Mouse (Mus musculus): ENCODE data around the gene Cdkl1.

Gene Cdkl1

DNA sequence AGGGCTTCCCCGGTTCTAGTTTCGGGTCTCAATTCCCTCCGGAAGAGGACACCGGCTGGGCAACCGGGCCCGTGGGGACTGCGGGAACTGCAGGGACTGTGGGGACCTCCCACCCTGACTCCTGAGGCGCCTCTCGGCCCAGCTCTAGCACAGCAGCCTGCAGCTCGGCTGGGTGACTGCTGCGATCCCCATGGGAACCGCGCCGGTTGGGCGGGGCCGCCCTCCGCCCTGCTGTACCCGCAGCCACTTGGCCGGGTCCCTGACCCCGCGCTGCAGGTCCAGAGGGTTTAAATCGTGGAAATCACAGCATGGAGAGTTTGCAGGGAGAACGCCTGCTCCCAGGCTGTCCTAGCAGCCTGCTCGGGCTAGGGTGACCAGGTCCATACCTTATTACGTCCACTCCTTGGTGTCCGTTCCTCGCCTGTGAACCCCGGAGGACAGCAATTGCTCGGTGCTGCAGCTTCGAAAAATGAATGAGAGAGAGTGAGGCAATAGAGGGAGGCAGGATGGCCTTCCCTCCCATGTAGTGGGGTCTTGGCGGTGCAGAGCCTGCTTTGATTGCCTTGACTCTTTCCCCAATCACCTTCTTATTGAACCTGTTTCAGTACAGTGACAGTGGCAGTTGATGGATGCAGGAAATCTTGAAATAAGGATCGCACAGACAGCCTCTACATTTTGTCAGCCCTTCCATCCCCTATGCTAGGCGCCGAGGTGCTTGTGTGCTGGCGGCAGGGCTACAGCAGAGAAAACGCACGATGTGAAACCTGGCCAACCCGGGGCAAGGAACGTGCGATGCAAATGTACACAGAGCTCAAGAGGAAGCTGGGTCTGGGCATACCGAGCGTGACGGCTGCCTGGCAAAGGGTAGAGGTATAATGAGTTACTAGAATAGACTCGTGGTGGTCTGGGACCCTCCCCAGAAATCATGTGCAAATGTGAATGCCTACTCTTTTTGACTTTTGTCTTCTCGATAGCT, at the start of gene Cdkl1:
TSS of gene Cdkl1 (minus strand) at position 738 of the 976 bp plus-strand sequence.
- peak; percentile 61 to 76 for DNase-seq (ENCODE audit: low spot score in 2 of 2)

DNA sequence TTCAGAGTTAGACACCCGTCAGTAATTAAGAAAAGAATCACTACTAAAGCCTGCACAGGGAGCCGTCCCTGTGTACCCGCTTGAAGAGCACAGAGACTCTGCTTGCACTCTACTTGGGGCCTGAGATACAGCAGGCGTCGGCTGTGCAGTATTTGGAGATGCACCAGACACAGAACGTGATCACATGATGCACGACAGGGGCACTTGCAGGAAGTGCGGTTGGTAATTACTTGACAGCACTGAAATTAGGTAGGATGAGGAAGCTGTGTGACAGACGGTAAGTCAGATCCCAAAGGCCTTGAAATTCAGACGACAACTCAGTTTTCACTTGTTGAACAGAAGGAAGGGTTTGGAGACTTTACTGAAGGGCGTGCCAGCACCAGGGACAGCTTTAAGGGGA, 47.3 kb upstream of the Cdkl1 start:
- no peak for DNase-seq (ENCODE audit: low spot score in 2 of 2)

DNA sequence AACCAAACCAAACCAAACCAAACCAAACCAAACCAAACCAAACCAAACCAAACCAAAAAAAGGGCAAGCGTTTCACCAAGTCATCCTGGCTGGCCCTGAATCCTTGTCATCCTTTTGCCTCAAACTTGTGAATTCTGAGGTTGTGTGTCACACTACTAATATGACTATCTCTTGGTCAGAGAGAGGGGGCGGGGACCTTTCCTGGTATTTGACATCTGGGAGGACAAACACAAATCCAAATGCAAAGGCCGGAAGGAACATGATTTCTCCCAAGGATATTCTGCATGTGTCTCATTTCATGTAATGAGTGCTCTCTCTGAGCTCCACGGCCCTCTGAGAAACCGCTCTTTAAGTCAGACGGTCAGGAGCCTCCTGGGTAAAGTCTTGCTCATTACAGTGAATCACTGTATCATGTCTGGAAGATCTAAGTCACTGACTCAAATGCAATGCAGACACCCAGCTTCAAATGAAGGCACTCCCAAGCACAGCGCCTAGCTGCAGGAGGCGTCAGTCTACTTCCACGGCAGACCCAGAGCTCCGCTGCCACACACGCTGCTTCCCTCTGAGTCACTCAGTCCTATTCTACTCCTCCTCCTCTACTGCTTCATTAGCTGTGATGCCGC, 43.0 kb upstream of the Cdkl1 start:
- DNase-seq (ENCODE audit: low spot score in 2 of 2): peak; percentile 49 to 62

DNA sequence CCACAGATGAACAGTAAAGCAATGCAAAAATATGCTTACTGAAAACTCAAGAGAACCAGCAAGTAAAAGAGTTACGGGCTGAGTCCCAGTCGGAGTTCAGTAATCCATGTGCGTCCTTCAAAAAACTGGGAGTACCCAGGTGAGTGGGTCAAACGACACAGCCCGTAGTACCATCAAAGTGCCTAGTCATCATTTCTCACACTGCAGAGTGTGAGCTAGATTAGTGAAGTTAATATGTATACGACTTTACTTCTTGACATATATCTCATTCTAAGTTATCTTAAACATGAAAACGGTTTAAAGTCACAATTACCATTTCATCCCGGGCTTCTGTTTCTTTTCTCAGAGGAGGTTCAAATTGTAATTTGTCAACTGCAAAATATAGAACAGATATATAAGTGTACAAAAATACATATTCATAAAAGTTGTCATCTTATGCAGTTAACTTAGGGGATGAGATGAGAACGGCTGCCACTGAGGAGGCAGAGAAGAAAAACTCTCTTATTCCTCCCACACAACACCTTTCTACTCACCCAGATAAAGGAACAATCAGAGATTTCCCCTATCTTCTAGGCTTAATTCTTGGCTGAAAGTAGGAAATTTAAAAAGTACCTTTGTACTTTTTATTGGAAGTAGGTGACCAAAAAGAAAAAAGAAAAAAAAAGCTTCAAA, 40.3 kb upstream of the Cdkl1 start:
- no peak for DNase-seq (ENCODE audit: low spot score in 2 of 2)

DNA sequence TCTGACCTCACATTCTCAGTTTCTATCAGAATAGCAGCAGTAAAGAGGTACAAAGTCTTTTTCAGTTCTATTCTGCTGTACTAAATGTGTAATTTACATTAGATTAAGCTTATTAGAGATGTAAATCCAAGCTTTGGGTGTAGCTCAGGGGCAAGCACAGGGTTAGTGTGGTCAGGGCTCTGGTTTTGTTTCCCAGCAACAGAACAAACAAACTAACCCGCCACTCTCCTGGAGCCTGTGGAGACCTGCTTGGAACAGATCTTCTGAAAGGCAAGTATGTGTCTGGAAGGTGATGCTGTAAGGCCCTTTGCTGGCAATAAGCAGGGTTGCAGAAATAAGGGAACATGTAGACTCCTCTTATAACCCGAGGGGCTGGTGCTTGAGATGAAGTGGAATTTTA, 37.1 kb upstream of the Cdkl1 start:
- no peak for DNase-seq (ENCODE audit: low spot score in 2 of 2)

DNA sequence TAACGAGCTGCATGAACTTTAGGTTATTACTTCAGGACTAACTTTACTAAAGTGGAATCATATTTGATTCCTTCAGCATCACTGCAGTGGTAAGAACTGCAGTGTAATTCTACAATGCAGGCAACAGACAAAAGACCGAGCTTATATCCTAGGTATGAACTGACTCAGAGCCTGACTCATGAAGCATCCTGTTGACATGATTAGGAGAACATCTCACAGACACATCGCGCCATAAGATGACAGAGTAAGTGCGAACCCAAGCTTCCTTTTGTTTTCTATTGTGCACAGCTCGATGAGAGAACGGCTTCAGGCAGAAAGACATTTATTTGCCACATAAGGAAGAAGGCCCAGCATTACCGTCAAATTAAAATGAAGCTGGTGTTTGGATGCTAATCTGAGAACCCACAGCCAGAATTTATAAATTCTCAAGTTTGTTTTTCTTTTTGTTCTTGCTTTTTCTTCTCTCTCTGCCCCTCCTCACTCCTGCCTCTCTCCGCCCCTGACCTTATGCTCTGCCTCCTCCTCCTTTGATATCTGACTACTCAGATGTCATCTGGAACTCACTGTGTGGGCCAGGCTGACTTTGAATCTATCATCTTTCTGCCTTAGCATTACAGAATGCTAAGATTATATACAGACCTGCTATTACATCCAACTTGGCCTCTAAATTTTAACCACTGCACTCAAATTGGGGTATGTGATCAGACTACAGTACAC, 34.0 kb upstream of the Cdkl1 start:
- no peak for DNase-seq (ENCODE audit: low spot score in 2 of 2)

DNA sequence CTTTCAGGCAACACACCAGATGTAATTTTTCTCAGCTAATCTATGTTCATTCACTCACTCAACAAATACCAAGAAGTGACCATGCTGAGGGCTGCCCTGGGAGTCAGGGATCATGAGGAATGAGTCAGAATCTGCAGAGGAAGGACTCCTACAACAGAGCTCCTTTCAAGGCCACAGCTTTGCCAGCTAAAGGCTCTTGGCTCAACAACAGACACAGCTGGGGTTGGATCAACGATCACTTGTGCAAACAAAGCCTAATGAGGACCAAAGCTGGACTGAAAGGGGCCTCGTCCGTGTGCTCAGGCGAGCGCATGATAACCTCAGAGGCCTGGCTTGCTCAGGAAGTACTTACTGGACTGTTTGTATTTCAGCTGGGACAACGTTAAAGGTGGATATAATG, 23.2 kb upstream of the Cdkl1 start:
- no peak for DNase-seq (ENCODE audit: low spot score in 2 of 2)

DNA sequence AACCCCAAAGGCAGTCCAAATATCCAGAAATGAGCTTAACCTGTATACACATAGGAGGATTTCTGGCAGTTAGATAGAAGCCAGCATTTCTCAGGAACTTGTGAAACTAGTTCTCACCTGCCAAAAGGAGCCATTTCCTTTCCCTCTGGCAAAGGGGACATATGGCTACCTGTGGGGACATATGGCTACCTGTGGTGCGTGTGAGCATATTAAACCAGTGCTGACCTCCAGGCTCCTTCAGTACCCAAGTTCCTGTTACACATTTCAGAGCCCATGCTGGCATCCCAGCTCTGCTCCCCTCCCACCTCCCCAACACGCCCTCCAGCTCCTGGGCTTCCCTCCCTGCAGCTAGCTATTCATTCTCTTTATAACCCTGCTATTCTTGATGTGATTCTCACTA, 22.5 kb upstream of the Cdkl1 start:
- DNase-seq (ENCODE audit: low spot score in 2 of 2): no peak

DNA sequence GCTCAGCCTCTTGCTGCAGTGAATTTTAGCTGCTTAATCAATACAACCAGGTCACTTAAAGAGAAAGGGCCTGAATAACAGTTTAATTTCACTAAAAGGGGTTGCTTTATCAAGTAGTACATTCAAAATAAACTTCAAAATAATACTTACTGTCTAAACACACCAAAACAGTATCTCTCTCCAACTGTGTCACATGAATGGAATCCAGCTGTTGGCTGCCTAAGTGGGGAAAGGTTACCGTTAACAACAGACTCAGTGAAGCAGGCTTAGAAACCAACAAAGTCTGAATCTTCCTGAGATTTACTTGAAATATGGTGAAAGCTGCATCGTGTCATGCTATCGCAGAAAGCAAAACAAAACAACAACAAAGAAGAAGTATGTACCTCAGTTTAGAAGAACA, 21.9 kb upstream of the Cdkl1 start:
- DNase-seq (ENCODE audit: low spot score in 2 of 2): no peak

DNA sequence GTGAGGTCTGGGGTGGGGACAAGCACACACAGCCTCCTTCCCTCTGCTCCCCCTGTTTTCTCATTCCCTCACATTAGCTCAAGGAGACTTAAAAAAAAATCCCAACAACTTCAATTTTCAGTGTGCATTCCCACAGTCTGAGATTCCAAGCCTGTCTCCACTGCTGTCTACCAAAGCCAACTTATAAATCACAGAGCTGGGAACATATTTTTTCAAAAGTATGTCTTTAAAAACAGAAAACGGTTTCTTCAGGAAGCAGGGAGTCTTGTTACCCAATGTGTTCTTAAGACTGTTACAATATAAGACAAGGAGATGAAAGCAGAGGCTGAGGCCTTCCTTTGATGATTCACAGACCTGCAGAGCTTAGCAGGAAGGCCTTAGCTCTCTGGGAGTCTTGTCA, 20.9 kb upstream of the Cdkl1 start:
- no peak for DNase-seq (ENCODE audit: low spot score in 2 of 2)

DNA sequence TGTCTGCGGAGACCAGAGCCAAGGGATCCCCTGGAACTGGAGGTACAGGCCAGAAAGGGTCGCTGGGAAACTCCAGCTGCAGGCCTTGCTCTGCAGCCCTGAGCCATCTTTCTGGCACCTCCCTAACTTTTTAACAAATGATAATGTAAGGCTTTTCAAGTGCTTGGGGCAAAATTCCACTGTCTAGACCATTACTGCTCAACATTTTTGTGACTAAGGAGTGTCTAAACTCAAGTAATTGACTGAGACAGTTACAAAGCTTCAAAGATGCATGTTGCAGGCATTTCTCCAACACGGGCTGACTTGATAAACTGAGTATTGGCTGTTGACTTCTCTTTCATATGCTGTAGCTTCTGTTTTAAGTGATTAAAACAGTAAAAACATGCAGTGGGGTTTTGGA, 18.4 kb upstream of the Cdkl1 start:
- no peak for DNase-seq (ENCODE audit: low spot score in 2 of 2)

DNA sequence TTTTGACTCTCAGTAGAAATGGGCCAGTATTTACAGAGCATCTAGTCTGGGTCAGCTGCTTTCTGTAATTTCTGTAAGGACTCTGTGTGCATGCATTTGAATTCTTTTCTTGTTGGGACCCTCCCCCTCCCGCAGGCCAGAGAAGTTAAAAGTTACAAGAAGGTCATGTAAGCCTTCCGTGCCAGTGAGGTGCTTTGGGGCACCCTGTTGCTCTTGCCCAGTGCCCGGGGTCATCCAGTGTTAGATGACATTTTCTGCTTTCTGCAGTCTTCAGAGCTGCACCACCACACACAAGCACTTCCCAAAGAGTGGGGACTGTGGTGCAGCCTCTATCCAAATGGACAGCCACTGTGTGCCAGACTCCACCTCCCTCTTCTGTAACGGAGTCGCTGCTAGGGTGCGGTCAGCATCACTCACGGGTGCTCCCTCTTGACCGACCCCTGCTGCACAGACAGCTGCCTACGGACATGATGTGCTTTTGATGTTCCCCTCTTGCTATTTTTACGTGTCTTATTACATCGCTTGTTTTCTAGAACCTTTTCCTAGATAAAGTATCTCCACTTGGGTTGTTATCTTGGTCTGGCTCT, 16.4 kb upstream of the Cdkl1 start:
- DNase-seq (ENCODE audit: low spot score in 2 of 2): no peak

DNA sequence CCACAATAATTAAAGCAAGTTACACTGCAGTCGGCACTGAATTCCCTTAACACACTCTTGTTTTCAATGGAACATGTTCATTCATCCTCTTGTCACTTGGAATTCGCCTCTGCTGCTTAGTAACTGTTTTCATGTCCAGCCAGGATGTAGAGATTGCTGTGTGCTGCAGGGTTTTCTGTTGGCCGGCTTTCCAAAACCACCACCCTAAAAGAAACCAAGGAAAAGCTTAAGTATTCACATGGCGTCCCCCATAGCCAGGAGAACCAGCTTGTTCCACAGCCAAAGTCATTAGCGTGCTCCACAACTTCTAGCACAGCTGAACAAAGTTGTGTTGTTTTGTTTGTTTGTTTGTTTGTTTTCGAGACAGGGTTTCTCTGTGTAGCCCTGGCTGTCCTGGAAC, 14.1 kb upstream of the Cdkl1 start:
- DNase-seq (ENCODE audit: low spot score in 2 of 2): no peak

DNA sequence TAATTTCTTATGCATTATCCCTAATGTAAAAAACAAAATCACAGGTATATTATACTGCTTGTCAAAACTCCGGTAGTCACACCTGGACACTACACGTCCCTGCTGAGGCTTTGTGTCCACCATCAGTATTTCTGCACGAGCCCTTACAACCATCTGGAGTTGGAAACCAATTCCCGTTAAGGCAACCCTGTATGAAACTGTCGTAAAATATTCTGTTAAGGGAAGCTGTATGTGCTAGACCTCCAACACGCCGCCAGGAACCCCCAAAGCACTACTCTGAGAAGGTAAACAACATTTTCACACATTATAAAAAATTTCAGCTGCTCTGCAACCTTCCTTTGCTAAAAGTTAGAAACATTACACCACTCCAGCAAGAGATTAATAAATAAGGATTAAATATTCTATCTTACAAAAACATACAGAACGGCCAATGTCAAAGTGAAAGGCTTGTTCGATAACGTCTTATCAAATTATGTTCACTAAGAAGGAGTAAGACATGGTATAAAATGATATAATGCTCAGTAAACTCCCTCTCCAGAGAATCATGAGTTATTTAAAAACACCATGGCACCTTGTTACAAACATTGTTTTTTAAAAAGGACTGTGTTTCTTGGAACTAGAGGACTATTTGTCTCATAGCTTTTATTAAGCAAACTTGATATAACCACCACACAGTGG, 13.5 kb upstream of the Cdkl1 start:
- no peak for DNase-seq (ENCODE audit: low spot score in 2 of 2)

DNA sequence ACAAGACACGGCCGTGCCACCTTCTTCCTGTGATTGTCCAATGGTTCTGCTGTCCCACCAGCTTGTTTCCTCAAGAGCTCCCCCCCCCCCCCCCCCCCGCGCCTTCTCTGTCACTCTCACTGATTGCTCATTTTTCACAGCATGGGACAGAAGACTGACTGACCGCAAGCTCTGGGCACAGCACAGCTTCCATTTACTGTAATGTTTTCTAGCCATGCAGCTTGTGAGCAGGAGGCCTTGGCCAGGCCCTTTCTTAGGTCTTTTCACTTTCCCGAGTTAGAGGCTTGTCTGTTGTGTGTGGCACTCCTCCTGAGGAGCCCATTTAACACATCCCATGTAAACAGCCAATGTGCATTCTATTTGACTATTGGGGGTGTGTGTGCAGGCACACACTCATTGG, 12.1 kb upstream of the Cdkl1 start:
- DNase-seq (ENCODE audit: low spot score in 2 of 2): no peak

DNA sequence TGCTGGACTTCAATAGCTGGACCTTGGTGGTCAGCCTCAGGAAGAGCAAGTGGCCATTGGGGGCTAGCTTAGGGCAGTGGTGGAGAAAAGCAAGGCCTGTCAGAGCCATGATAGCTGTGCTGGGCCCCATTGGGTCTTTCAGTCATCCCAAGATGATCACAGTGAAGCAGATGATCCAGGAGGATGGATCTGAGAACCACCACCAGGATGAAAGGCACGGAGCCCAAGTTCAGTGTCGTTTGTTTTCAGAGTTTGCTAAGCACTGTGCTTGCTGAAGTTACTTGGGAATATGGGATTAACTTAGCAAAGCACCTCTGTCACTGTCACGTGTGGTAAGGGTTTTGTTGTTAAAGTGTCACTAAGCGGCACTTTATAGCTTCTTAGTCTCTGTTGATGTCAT, 9.5 kb upstream of the Cdkl1 start:
- DNase-seq (ENCODE audit: low spot score in 2 of 2): no peak

DNA sequence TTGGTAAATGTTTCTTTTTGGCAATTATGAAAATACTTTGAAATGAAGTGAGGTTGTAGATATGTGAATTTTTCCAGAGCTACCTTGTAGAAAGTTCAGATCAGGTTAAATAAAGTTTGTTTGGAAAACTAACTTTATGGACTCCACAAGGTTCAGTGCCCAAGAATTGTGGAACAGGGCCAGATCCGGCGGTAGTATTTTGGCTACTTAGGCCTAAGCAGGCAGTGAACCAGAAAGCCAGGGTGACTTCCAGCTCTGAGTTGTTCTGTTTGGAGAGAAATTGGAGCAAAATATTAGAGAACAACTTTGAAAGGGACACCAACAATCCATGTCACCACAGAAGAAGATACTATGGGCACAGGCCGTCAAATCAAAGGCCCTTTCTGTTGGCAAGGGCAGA, 5.2 kb upstream of the Cdkl1 start:
- no peak for DNase-seq (ENCODE audit: low spot score in 2 of 2)

DNA sequence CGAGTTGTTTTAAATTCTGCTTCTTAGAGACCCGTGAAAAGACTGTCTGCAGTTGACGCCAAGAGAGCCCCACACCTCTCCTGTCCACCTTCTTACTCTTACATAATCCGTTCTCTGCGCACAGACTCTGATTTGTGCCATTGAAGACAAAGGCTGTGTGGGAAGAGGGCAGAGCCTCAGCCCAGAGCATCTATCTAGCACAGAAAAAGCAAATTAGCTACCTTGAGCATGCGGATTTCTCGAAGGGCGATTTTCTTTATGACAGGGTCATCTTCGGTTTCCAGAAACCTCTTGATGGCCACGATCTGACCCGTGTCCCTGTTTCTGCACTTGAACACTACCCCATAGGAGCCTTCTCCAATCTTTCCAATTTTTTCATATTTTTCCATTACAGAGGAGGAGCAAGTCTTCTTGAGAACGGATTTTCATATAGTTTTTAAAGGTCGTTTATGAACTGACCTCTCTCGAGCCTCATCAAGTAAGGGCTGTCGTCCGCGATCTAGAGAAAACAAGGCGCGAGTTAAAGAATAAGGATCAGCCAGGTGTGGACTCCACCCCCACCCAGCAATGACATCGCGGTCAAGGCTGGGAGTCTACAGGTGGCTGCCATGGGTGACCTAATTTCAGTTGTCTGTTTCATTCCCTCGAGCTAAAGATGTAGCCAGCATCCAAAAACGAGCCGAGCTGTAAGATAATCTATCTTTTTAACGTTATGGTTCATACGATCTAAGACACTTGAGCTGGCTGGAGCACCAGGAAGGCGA, 1.1 kb downstream of the Cdkl1 start:
- DNase-seq (ENCODE audit: low spot score in 2 of 2): peak; percentile 27 to 44

DNA sequence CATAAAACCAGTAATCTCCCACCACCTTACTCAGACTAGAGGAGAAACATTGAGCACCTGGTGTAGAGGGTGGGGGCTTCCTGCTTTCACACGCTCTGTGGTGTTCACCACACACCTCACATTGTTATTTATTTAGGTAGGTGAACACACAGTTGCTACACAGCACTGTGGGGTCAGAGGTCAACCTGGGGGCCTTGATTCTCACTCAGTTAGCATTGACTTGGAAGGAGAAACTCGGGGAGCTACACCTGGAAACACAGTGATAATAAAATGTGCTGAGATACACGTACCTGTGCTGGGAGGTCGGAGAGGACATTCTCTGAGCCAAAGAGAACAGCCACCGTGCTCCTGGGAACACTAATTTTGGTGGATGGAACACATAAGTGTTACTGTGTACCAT, 2.7 kb downstream of the Cdkl1 start:
- no peak for DNase-seq (ENCODE audit: low spot score in 2 of 2)

DNA sequence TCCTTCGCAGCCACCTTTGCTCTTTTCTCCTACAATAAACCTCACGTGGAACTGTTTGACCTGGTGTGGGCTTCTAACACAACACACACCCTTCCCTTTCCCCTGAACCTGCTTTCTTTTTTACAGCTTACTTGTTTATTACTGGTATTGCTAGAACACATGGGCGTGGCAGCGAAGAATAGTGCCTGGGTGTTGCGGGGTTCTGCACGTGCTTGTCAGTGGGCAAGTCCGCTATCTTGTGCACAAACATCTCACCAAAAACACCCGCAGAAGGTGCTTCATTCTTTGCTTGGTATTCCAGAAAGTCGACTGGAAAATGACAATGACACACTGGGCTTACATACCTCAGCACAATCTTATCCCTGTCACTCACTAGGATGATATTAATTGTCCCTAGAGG, 5.6 kb downstream of the Cdkl1 start:
- DNase-seq (ENCODE audit: low spot score in 2 of 2): no peak

Measured in right cerebral cortex, adult 2 months (tissue).